Mouse (Mus musculus) CH12.LX (cell line): ENCODE data around the gene Bhlhe40. TPM values are rescaled to one million over a fixed set of nuclear protein-coding genes. Genes with fewer than 3 reads are reported as not detected.

Source experiments
- DNase-seq: peaks from one replicate; pipeline ENCODE4 v3.0.0-alpha.2; 2013; ENCODE audit errors: extremely low read depth
- H3K27ac ChIP-seq: 2 replicates; pipeline ENCODE4 v1.5.1; 2012; ENCODE audit warnings: low read depth, mild to moderate bottlenecking, control low read depth, moderate library complexity; ENCODE audit not compliant: insufficient read depth
- H3K27me3 ChIP-seq: replicated peaks from 2 replicates; pipeline ENCODE3; 2012; ENCODE audit warnings: inconsistent platforms
- H3K36me3 ChIP-seq, 2 experiments: replicated peaks in 1 of 2; 2 replicates each; pipeline versions ENCODE3 to v1.6.1; 2012; ENCODE audit warnings: inconsistent platforms in 1 of 2, low read length in 1 of 2, mild to moderate bottlenecking in 1 of 2, mixed read lengths in 1 of 2, moderate library complexity in 1 of 2; ENCODE audit not compliant: control insufficient read depth in 1 of 2, insufficient read depth in 1 of 2
- H3K4me1 ChIP-seq, 2 experiments: 2 replicates each; pipeline ENCODE4 v1.6.1; 2012; ENCODE audit warnings: inconsistent platforms in 1 of 2, moderate library complexity in 1 of 2; ENCODE audit not compliant: insufficient read depth in 2 of 2, control insufficient read depth in 1 of 2
- H3K4me2 ChIP-seq: 2 replicates; pipeline ENCODE4 v1.6.1; 2012; ENCODE audit warnings: low read depth, mild to moderate bottlenecking, control low read depth; ENCODE audit not compliant: poor library complexity, insufficient read depth, severe bottlenecking
- H3K4me3 ChIP-seq, 3 experiments: fragments of 150-350 bp in 1 of 3; sonication (generic) in 1 of 3; replicated peaks in 1 of 3; 2 replicates each; pipeline versions ENCODE3 to v1.5.1; 2011 to 2012; ENCODE audit warnings: low read depth in 2 of 3, low read length in 2 of 3, mild to moderate bottlenecking in 2 of 3, moderate library complexity in 2 of 3, control low read depth in 1 of 3, improper control_type of control experiment in 1 of 3, inconsistent platforms in 1 of 3, mixed read lengths in 1 of 3; ENCODE audit not compliant: poor library complexity in 1 of 3
- H3K79me2 ChIP-seq: replicated peaks from 2 replicates; pipeline ENCODE4 v1.6.1; 2012; ENCODE audit warnings: mild to moderate bottlenecking, moderate library complexity; ENCODE audit not compliant: control insufficient read depth, poor library complexity, insufficient read depth, severe bottlenecking; ENCODE audit errors: extremely low read depth
- H3K9ac ChIP-seq: 2 replicates; pipeline ENCODE4 v1.6.1; 2012; ENCODE audit warnings: low read depth, mild to moderate bottlenecking, control low read depth, moderate library complexity; ENCODE audit not compliant: insufficient read depth
- H3K9me3 ChIP-seq: replicated peaks from 2 replicates; pipeline ENCODE3; 2012; ENCODE audit warnings: low read length, inconsistent platforms, mixed read lengths
- CHD1 ChIP-seq: IDR thresholded peaks from 2 replicates; pipeline ENCODE4 v1.6.1; 2012; ENCODE audit warnings: low read depth, low read length, improper control_type of control experiment, inconsistent platforms
- E2F4 ChIP-seq: IDR thresholded peaks from 2 replicates; pipeline ENCODE4 v1.6.1; 2011; ENCODE audit warnings: low read depth, low read length, improper control_type of control experiment; ENCODE audit not compliant: insufficient replicate concordance
- GABPA ChIP-seq: IDR thresholded peaks from 2 replicates; pipeline ENCODE4 v1.6.1; 2012; ENCODE audit warnings: low read depth, low read length, improper control_type of control experiment, inconsistent platforms; ENCODE audit not compliant: insufficient replicate concordance
- HCFC1 ChIP-seq: IDR thresholded peaks from 2 replicates; pipeline ENCODE4 v1.6.1; 2012; ENCODE audit warnings: low read depth, mild to moderate bottlenecking, inconsistent platforms, low read length, improper control_type of control experiment
- IRF4 ChIP-seq: IDR thresholded peaks from 2 replicates; pipeline ENCODE4 v1.6.1; 2014; ENCODE audit warnings: low read depth, mild to moderate bottlenecking, inconsistent platforms, low read length, improper control_type of control experiment
- JUN ChIP-seq: IDR thresholded peaks from 2 replicates; pipeline ENCODE4 v1.6.1; 2011; ENCODE audit warnings: low read depth, mild to moderate bottlenecking, low read length, improper control_type of control experiment, moderate library complexity; ENCODE audit not compliant: insufficient read depth
- JUND ChIP-seq: conservative IDR thresholded peaks from 2 replicates; pipeline ENCODE4 v1.6.1; 2011; ENCODE audit warnings: low read depth, low read length, improper control_type of control experiment
- MAFK ChIP-seq: IDR thresholded peaks from 2 replicates; pipeline ENCODE4 v1.6.1; 2011; ENCODE audit warnings: low read length, improper control_type of control experiment; ENCODE audit not compliant: insufficient replicate concordance
- MAZ ChIP-seq: IDR thresholded peaks from 2 replicates; pipeline ENCODE4 v1.6.1; 2012; ENCODE audit warnings: low read depth, mild to moderate bottlenecking, inconsistent platforms, low read length, improper control_type of control experiment, moderate library complexity
- MYC ChIP-seq: IDR thresholded peaks from 2 replicates; pipeline ENCODE4 v1.6.1; 2011; ENCODE audit warnings: low read depth, mild to moderate bottlenecking, improper control_type of control experiment, low read length
- PAX5 ChIP-seq: IDR thresholded peaks from 2 replicates; pipeline ENCODE4 v1.6.1; 2012; ENCODE audit warnings: low read length, inconsistent platforms, mixed read lengths
- POLR2A ChIP-seq: IDR thresholded peaks from 2 replicates; pipeline ENCODE4 v1.6.1; 2011; ENCODE audit warnings: low read depth, mild to moderate bottlenecking, improper control_type of control experiment, low read length
- POLR2AphosphoS2 ChIP-seq: IDR thresholded peaks from 2 replicates; pipeline ENCODE4 v1.6.1; 2011; ENCODE audit warnings: low read depth, low read length, improper control_type of control experiment
- TCF12 ChIP-seq: IDR thresholded peaks from 2 replicates; pipeline ENCODE4 v1.6.1; 2014; ENCODE audit warnings: low read depth, mild to moderate bottlenecking, inconsistent platforms, low read length, improper control_type of control experiment
- ZKSCAN1 ChIP-seq: IDR thresholded peaks from 2 replicates; pipeline ENCODE4 v1.6.1; 2012; ENCODE audit warnings: low read depth, inconsistent platforms, low read length, improper control_type of control experiment, borderline replicate concordance
- dilution Hi-C: fragments of 300-500 bp; cut with MboI; formaldehyde crosslinking; loops from 2 replicates; pipeline ENCODE4 v1.14.3; 2020; ENCODE audit warnings: low sequenced_read_pairs; ENCODE audit not compliant: extremely low pct_unique_long_range_greater_than_20kb, extremely low pct_ligation_motif_present
- in situ Hi-C: fragments of 300-500 bp; cut with MboI; formaldehyde crosslinking; loops from 3 replicates; pipeline ENCODE4 v1.14.3; 2019; ENCODE audit warnings: low sequenced_read_pairs, low pct_ligation_motif_present, low pct_unique_long_range_greater_than_20kb, mixed read lengths
- polyA plus RNA-seq: library from polyadenylated mRNA; unstranded; fragments of >175 nt; gene quantifications from 2 replicates; pipeline ENCODE4 v1.2.1, GENCODE M21; 2012; ENCODE audit warnings: low read depth; ENCODE audit not compliant: insufficient read length
- total RNA-seq, 2 experiments: library from RNA; depleted of rRNA; stranded (reverse); fragments of 300-350 nt in 1 of 2; fragments of >200 nt in 1 of 2; gene quantifications; 2 replicates each; pipeline ENCODE4 v1.2.3; 2012 to 2014

Gene Bhlhe40
- total and polyA plus RNA-seq, 3 experiments = 55.4 to 130 (median 117) TPM

- no peak for TF ChIP-seq POLR2A
- TF ChIP-seq GABPA = no peak
- TF ChIP-seq TCF12 = no peak
- no peak for TF ChIP-seq ZKSCAN1
- TF ChIP-seq MAZ = no peak
- no peak for TF ChIP-seq E2F4
- no peak for TF ChIP-seq HCFC1
- TF ChIP-seq JUN = no peak
- no peaks in the 10 kb centered on the region for H3K79me2 ChIP-seq
- H3K9me3 ChIP-seq = no peaks in the 10 kb centered on the region
- H3K27ac ChIP-seq = no peak overlapping the region
- no peak overlapping the region for H3K4me2 ChIP-seq
- no peaks in the 10 kb centered on the region for H3K36me3 ChIP-seq
- no peak for DNase-seq
- no peak overlapping the region for H3K4me3 ChIP-seq
- H3K9ac ChIP-seq = no peak overlapping the region
- dilution Hi-C loops = no loop called here
- H3K27me3 ChIP-seq = no peaks in the 10 kb centered on the region
- H3K4me1 ChIP-seq = peaks cover 28 to 57% of the 10 kb centered on the region in 2 experiments
- in situ Hi-C loops = no loop called here
Observed at GRCm38 (mm10) chr6:108683140-108683539, 22.7 kb downstream of the Bhlhe40 start.

- peaks cover 30 to 56% of the 10 kb centered on the region in 2 experiments for H3K4me1 ChIP-seq
- no peak overlapping the region for H3K4me3 ChIP-seq
- dilution Hi-C loops = no loop called here
- no peak overlapping the region for H3K27ac ChIP-seq
- H3K27me3 ChIP-seq = no peaks in the 10 kb centered on the region
- in situ Hi-C loops = no loop called here
- no peaks in the 10 kb centered on the region for H3K36me3 ChIP-seq
- no peaks in the 10 kb centered on the region for H3K79me2 ChIP-seq
- no peak overlapping the region for H3K4me2 ChIP-seq
- H3K9ac ChIP-seq = no peak overlapping the region
- H3K9me3 ChIP-seq = no peaks in the 10 kb centered on the region
- no peak for DNase-seq
- TF ChIP-seq MAFK (no peak), PAX5 (no peak), IRF4 (no peak), JUND (no peak), MYC (no peak), POLR2AphosphoS2 (no peak), CHD1 (no peak)
Observed at GRCm38 (mm10) chr6:108684430-108684829, 24.0 kb downstream of the Bhlhe40 start.
